Mouse (Mus musculus): ENCODE results near the gene Gm20835.
"Not testable (repeated sequence)": the region's sequence is repeated elsewhere in the genome, so short reads cannot be mapped to it uniquely, and the experiment has no call there.

Gene Gm20835

DNA sequence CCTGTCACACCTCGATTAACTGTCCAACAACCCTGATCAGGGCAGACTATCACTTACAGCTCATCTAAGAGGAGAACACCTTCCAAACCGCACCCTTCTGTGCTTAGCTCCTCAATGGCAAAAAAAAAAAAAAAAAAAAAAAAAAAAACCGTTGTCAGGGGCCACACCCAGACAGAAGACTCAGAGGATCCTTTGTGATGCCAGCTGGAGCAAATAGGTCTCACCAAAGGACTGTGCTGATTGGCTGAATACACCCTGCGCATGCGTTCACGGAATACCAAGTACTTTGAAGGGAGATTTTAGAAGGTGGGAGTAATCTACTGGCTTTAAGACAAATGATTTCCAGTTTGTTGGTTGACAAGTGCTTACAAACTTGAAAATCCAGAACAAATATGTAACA is at the start of gene Gm20835:
TSS of gene Gm20835 (minus strand) at position 101 of the 400 bp plus-strand sequence.
- DNase-seq (ENCODE audit: low spot score) = not testable (repeated sequence)
